Mouse (Mus musculus) layer of hippocampus, adult 18-20 months (tissue): ENCODE data around the gene Tmem86a. TPM values are rescaled to one million over a fixed set of nuclear protein-coding genes. Genes with fewer than 3 reads are reported as not detected.

Experiments
- DNase-seq, 2 experiments: peaks; one replicate each; pipeline ENCODE4 v3.0.0; 2022; ENCODE audit warnings: low spot score in 2 of 2
- long read RNA-seq: library from polyadenylated mRNA; stranded (forward); transcript quantifications from one replicate; pipeline ENCODE4 v2.0.0, GENCODE M21; 2021
- total RNA-seq, 2 experiments: library from RNA; stranded (reverse); gene quantifications; 2 replicates each; pipeline ENCODE4 v1.2.3; 2021

Gene Tmem86a
- total RNA-seq = 10 to 100 TPM in 1 of 2 experiments, 1 to 10 TPM in 1; 9.4 to 11.7 TPM
- long read RNA-seq, transcript Tmem86a-201 (3 exons, 1,831 nt) = major isoform, 10 of 10 reads
- long read RNA-seq, partial matches to known transcripts = 0 of 10 reads
- long read RNA-seq, other reads (novel, unspliced or antisense) = 0 of 10 reads

DNA sequence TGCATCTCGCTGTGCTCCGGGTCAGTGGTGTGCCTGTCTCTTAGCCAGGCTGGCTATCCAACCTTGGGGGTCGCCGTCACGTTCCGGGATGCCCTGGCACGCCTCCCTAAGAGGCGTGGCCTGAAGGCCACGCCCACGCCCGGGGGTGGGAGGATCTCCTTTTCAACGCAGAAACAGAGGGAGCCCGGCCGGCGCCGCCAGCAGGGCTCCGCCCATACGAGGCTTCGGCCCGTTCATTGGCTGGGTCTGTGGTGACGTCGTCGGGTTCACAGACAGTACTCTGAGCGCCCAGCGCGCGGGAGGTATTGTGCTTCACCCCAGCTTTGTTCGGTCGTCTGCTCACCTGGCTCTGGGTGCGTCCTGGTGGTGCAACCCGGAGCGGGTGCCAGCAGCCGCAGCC lies at the start of gene Tmem86a:
TSS of gene Tmem86a (plus strand) at position 236 of the 400 bp plus-strand sequence.
- peak; percentile 93 to 98 for DNase-seq

DNA sequence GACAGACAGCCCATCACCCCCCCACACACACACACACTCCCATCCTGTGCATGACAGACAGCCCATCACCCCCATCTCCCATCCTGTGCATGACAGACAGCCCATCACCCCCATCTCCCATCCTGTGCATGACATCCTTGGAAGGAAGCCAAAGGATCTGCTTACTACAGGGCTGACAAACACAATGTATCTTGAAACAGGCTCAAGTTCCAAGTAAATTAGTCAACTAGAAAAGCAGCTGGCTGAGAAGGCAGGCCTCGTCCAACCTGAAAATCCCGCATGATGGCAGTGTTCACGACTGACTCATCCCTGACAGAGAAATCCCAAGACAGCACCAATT lies 49.8 kb upstream of the Tmem86a start:
- DNase-seq = peak; percentile 44 to 58

DNA sequence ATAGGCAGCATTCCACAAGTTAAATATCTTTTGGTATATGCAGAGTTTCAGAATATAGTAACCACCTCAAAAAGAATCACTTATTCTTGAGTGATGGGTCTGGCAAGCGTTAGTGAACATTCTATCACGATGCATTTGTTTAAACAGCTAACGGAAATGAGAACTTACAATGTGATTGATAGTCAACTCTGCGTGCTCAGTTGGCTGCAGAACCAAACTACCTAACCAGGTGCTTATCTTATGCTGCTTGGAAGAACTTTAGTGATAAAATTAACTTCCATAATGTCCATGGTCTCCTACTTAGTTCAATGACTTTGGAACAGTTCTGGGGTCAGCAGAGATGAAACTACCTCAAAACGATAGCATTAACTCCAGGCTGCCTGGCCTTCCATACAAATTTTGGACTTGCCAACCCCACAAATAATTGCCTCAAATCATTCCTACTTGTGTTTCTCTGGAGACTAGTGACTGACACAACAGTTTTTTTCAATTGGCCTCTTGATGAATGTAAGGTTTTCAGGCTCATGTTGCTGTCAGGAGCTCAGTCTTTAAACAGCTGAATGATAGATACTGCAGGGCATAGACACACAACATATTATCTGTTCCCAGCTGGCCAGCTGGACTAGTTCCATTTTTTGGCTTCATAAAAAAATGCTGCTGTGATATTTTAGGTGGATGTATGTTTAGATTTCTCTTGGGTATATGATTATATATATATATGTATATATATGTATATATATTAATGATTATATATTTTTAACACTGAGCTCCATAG lies 49.1 kb upstream of the Tmem86a start:
- no peak for DNase-seq

DNA sequence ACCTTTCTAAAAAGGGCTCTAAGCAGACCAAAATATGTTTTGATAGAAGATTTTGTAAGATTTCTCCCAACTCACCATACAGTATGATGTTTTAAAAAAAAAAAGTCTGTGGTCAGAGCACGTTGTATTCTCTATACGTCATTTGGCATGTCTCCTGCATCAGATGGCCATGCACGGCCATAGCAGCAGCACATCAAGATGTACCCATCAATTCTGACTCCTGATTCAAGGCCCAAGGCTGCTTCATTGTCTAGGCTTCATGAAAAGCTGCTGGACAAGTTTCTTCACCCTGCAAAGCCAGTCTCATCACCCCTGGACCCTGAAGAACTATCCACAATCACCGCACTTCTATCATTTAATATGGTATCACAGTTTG lies 48.5 kb upstream of the Tmem86a start:
- no peak for DNase-seq

DNA sequence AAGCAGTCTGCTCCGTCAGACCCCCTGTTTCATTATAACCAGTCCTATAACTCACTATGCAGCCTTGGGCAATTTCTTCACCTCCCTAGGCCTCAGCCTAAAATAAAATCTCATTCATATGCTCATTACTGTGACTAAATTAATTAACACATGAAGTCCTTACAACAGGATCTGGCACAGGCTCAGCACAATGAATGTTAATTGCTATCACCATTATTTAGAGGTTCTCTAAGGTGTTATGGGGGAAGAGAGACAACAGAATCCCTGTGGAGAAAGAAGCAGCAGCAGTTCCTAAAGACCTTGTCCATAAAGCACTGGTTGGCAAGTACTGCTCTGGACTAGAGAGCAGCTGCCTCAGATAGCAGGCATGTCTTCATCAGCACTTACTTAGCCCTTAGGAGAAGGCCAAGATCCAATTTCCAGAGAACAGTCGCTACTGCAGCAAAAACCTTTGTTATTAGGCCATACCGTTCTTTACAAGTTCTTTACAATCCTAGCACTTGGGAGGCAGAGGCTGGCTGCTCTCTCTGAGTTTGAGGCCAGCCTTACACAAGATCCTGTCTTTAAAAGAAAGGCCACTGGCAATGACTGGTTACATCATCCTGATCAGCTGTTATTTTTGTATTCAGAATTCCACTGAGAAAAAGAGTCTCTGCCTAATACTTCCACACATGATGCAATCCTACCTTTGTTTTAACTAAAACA lies 46.8 kb upstream of the Tmem86a start:
- no peak for DNase-seq

DNA sequence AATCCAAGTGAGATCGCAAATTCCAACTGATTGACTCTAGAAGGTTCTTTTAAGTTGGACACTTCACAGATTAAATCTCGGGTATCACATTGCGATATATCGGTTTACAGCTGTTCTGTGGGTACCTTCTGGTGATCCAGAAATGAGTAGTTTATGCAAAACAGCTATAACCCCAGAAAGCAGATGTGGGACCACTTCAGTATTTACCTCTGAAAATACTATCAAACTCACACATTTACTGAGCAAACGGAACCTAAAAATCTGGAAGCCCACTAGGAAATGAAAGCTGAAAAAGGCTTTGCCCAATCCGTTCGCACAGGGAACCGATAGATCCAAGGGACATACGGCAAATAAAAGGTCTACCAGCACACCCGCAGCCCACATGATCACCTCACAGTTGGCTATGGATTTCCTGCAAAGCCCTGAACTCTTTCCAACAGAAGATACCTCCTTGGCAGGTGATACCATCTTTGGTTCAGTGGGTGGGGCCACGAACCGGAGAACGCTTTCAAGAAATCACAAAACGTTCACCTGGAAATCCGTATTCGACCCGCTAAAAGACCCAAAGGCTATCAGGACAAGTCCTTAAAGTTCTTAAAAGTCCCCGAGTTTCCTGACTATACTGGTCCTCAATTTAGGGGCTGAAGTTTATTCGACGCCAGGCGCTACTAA lies 43.2 kb upstream of the Tmem86a start:
- DNase-seq = no peak

DNA sequence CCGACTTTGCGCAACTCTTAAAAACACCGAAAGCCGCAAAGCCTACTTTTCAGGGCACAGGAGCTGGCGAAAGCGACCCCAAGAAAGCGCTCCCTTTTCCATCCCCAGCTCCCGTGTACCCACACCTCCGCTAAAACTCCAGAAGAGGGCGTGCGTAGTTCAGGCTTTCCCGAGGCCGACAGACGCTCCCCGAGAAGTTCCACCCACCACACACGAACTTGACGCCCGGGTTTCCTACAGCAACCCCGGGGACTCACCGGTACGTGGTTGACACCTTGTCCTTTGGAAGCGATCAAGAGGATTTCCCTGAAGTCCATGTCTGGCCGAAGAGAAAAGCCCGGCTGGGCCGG lies 42.6 kb upstream of the Tmem86a start:
- no peak for DNase-seq

DNA sequence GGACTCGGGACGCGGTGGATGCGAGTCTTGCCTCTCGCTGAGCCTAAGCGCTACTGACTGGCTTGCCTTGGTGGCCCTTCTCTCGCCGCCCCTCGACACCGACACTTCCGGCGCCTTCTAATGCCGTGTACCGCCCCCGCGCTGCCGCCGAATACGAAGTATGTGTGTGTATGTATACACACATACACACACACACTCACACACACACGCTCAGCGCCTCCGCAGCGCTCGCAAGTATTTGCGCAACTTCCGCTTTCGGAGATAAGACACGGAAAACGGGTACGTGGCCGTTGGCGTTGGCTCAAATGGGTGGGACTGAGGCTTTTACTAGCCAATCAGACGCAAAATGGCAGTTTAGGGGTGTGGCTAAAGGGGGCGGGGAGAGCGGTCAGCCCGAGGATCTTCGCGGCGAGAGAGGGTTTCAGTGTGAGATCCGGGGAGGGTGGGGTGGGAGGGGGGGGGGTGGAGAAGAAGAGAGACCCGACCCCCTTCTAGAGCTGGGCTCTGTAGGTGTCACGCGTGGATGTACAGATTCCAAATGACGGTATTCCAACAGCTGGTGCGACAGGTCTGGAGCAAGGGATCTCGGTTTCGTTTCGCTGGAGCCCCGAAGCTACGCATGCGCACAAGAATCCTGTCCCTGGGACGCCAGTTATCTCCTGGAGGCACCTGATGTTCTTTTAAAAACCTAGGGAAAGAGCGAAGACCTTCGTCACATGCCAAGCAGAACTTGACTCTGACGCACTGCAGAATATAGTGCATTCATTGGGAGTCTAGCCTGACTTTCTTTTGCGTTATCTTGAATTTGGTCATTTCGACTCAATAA lies 42.0 kb upstream of the Tmem86a start, which contains the start of gene Spty2d1:
TSS of gene Spty2d1 (minus strand) at position 244 of the 826 bp plus-strand sequence.
- DNase-seq = peak; percentile 98 to 100

DNA sequence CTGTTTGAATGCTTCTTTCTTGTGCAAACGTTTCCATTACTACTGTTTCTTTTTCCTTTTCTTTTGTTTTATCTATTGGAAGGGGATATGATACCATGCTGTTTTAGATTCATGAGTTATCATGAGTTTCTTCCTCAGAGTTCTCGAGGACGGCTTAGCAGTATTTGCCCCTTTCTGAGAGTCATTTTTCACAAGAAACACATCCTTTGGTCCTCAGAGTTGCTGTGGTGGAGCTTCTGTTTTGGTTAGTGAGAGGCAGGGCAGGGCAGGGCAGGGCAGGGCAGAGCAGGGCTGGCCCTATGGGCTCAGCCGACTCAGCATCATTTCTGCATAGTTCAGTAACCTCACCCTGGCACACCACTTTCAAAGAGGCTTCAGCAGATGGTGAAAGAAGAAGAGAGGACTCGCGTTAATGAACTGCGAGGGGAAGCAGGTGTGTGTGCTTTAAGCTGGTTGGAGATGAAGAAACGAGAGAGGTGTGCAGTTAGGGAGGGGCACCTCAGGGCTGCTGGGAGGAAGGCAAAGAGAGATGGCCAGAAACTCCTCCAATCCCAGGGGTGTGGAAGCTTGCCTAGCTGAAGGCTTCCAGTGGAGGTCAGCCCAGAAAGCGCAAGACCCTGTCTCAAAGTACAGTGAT lies 37.2 kb upstream of the Tmem86a start:
- no peak for DNase-seq

DNA sequence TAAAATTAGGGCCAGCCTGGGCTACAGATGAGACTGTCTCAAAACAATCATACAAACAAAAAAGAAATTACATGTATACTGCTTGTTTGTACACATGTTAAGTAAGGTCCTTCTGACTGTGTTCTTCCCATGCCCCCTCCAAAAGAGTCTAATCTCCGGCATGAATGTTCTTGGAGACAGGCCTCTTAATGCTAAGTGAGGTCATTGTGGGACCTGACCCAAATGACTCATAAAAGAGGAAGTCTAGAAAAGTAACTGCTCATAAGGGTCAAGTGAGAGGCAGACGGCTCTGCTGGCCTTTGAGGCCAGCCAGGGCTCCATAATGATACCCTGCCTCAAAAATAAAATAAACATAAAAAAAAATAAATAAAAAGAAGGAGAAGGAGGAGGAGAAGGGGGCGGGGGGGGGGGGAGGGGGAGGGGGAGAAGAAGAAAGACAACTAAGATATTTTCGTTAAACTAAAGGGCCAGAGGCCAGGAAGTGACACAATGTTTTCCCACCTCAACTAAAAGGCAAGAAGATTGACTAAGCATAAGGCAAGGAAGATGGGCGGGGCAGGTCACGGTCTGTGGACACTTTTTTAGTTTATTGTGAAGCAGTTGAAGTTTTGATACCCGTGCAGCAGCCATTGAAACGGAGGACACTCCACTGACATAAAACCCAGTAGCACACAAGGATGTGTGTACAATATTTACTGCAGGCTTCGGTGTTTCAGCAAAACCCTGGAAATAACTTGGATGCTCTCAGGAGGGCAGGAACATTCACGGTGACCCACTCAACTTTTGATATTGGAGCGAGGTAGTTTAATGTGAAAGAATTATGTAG lies 35.6 kb upstream of the Tmem86a start:
- no peak for DNase-seq

DNA sequence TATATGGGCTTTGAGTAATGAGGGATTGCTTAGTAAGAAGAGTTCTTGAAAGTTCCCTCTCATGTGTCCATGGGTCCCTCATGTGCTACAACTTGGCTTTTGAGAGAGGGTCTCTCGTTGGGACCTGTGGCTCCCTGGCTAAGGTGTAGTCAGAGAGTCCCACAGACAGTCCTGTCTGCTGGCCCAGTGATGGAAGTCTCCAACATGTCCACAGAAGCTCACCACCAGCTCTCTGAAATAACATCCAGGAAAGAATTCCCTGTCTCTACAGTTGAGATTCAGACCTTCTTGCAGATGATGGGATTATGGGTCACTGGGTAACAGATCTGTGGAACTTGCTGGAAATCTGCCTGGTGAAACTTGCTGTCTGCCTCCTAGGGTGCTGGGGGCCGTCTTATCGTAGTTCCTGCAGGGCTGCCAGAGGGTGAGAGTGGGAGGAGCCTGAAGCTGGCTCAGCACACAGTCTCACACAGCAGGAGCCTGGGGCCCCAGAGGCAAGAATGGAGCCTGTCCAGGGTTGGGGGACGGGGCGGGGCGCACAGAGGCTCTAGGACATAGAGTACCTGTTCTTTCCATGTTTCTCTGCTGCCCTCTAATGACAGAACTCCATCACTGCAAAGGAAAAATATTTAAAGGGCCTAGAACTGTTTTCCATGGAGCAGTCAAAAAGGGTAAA lies 34.9 kb upstream of the Tmem86a start:
- DNase-seq = peak in 1 of 2 experiments; percentile 88

DNA sequence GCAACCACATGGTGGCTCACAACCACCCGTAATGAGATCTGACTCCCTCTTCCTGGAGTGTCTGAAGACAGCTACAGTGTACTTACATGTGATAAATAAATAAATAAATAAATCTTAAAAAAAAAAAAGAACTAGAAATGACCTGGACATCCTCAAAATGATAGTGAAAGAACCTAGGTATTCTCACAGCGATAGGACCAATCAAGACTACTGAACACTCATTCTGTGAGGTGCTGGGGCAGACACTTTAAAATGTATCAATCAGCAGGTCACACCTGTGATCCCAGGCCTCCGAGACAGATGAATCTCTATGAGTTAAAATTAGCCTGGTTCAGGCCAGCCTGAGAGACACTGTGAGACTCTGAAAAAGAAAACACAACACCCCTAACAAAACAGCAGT lies 33.8 kb upstream of the Tmem86a start:
- DNase-seq = no peak

DNA sequence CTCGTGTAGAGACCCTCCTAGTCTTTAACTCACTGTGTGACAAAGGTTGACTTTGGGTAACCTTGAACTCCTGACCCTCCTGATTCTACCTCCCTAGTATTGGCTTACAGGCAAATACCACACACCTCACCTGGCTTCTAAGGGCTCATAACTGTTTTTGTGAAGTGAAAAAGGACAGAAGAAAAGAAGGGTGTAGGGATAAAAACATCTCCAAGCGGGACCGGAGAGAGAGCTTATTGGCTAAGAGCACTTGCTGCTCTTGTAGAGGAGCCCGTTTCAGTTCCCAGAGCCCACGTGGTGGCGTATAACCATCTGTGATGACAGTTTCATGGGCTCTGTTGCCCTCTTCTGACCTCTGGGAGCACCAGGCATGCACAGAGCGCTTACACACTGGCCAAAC lies 33.3 kb upstream of the Tmem86a start:
- no peak for DNase-seq

DNA sequence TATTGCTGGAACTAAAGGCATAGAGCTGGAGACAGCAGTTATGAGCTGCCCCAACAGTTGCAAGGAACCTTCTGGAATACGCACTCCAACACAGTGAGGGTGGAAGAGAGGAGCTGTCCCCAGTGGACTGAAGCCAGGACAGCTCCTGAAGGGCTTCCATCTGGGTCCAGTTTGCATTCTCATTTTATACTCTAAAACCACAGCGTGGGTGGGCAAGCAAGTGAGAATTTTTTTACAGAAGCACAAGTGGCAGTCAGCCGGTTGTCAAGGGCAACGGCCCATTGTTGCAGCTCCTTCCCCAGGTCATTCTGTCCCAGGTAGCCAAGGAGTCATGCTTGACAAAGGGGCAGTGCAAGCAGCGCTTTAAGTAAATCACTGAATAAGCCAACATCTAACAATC lies 30.8 kb upstream of the Tmem86a start:
- DNase-seq = peak; percentile 53 to 70

DNA sequence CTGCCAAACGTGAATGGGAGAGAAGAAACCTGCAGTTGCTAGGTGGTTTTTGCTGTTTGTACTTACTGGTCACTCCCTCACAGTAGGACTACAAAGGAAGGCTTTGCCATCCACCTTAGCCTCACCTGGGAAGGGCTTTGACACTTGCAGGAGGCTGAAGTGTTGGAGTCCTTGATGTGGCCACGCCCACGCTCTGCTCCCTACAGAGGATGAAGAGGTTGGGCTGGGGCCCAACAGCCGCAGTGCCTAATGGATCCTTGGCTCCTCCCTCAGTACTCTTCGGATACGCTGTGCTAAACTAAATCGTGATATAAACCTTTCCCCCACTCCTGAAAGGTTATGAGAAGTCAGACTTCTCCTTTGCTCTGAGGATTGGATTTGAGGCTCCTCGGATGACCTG lies 29.4 kb upstream of the Tmem86a start:
- DNase-seq = no peak

DNA sequence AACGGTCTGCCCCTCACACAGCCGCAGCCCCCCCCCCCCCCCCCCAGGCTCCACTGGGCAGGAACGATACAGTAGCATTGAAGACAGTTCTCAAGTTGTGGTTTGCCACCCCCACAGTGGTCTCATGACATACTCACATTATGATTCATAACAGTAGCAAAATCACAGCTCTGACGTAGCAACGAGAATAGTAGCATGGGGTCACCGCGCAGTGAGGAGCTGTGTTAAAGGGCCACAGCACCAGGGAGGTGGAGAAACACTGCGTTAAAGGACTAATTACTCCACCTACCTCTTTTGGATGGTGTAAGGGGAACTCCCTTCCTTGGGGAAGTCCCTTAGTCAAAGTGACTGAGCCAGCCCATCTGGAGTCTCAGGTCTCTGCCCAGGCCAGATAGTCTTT lies 27.9 kb upstream of the Tmem86a start:
- no peak for DNase-seq

DNA sequence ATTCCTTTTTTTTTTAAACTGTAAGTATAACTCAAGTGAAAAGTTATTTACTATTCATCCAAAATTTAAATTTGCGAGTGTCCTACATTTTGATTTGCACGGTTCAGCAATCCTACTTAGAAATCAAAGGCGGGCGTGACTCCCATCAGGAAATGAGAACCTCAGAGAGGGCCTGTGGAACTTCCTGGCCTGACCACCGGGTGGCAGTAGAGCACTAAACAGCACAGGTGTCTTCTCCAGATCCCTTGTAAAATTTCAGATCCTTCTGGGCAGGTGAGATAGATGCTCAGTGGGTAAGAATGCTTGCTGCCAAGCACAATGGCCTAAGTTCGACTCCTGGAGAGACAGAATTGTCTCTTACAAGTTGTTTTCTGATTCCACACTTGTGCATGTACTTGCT lies 26.9 kb upstream of the Tmem86a start:
- peak; percentile 66 to 90 for DNase-seq

DNA sequence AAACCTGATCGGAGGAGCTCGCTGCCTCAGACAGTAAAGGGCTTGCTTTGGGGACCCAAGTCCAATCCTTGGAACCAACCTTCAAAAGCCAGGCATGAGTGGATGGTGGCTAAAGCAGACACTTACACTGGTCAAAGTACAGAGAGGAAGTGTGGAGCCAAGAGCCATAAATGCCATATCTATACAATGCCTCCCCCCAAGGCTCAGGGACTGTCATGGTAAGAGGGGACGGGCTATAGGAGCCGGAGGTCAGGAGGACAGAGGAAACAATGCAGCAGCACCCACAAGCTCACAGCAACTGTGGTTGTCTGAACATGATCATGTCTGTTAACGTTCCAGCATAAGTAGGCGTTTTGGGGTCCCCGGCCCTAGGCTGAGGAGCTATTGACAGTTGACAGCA lies 25.9 kb upstream of the Tmem86a start:
- DNase-seq = no peak

DNA sequence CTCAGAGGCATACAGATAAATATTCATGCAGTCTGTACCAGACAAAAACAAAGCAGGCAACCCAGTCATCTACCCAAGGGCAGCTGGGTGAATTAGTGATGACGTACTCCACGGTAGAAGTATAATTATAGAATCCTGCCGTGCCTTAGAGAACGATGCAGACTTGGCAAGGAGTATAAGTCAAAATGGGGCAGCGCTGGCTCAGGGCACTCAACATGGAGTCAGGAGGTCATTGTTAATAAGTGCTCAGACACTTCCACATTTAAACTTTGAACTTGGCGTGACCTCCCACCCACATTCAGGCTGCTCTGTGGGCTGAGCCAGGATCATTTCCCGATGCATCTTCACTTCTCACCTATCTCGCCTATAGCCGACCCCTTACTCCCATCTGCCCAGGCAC lies 25.0 kb upstream of the Tmem86a start:
- DNase-seq = no peak
